Mouse (Mus musculus) layer of hippocampus, adult 2 months (tissue): ENCODE data around the gene Frrs1. TPM values are rescaled to one million over a fixed set of nuclear protein-coding genes. Genes with fewer than 3 reads are reported as not detected.

Source experiments
- DNase-seq, 2 experiments: peaks; one replicate each; pipeline ENCODE4 v3.0.0; 2022; ENCODE audit warnings: low spot score in 2 of 2
- H3K27ac ChIP-seq: fragments of 200-600 bp; 2 replicates; pipeline ENCODE4 v1.8.1; 2022
- H3K4me3 ChIP-seq: fragments of 200-600 bp; 2 replicates; pipeline ENCODE4 v1.8.1; 2022; ENCODE audit warnings: mild to moderate bottlenecking
- CTCF ChIP-seq: fragments of 200-600 bp; conservative IDR thresholded peaks from 2 replicates; pipeline ENCODE4 v1.8.1; 2022; ENCODE audit warnings: antibody characterized with exemption, mild to moderate bottlenecking, moderate library complexity
- total RNA-seq, 2 experiments: library from RNA; stranded (reverse); gene quantifications; 2 replicates each; pipeline ENCODE4 v1.2.3; 2021

Frrs1 gene
- total RNA-seq, 2 experiments from 2014 or later: 1.3 to 1.5 TPM

- no peak for TF ChIP-seq CTCF
- Histone ChIP-seq H3K4me3 (no peak overlapping the region), H3K27ac (peak overlapping the region; percentile 37; the same call in 1 of the 2 replicates)
- DNase-seq: no peak
These were observed 82.4 kb downstream of the Frrs1 start for GRCm38 (mm10) chr3:116941559-116942117.

GRCm38 (mm10) chr3:116942751-116943150 lies 83.5 kb downstream of the Frrs1 start:
- Histone ChIP-seq H3K27ac (peak overlapping the region; percentile 76; the same call in 1 of the 2 replicates), H3K4me3 (no peak overlapping the region)
- no peak for TF ChIP-seq CTCF
- no peak for DNase-seq

GRCm38 (mm10) chr3:116943422-116943821 lies 84.2 kb downstream of the Frrs1 start:
- peak; percentile 37 to 62 for DNase-seq
- no peak for TF ChIP-seq CTCF
- Histone ChIP-seq H3K27ac (peak overlapping the region; percentile 76), H3K4me3 (no peak overlapping the region)

GRCm38 (mm10) chr3:116946476-116946875 lies 87.2 kb downstream of the Frrs1 start:
- no peak for TF ChIP-seq CTCF
- H3K27ac ChIP-seq: no peak overlapping the region
- no peak for DNase-seq
- H3K4me3 ChIP-seq: no peak overlapping the region

GRCm38 (mm10) chr3:116950665-116951115 lies 91.4 kb downstream of the Frrs1 start:
- no peak for DNase-seq
- Histone ChIP-seq H3K27ac (no peak overlapping the region), H3K4me3 (no peak overlapping the region)
- no peak for TF ChIP-seq CTCF

- no peak for TF ChIP-seq CTCF
- DNase-seq: no peak
- Histone ChIP-seq H3K27ac (peak overlapping the region; percentile 37; the same call in 1 of the 2 replicates), H3K4me3 (no peak overlapping the region)
These were observed 92.2 kb downstream of the Frrs1 start for GRCm38 (mm10) chr3:116951489-116951888.

GRCm38 (mm10) chr3:116952242-116952899 lies 93.1 kb downstream of the Frrs1 start:
- Histone ChIP-seq H3K4me3 (no peak overlapping the region), H3K27ac (peak overlapping the region; percentile 49; the same call in 1 of the 2 replicates)
- no peak for TF ChIP-seq CTCF
- no peak for DNase-seq

GRCm38 (mm10) chr3:116953366-116953765 lies 94.1 kb downstream of the Frrs1 start:
- Histone ChIP-seq H3K27ac (peak overlapping the region; percentile 49), H3K4me3 (no peak overlapping the region)
- TF ChIP-seq CTCF: no peak
- no peak for DNase-seq

- no peak for TF ChIP-seq CTCF
- peak overlapping the region; percentile 62 for H3K27ac ChIP-seq
These were observed 95.8 kb downstream of the Frrs1 start for GRCm38 (mm10) chr3:116955061-116955460.

More at GRCm38 (mm10) chr3:116955061-116955460, 95.8 kb downstream of the Frrs1 start:
- no peak overlapping the region for H3K4me3 ChIP-seq
- no peak for DNase-seq

Other genes starting within 250 kb of the Frrs1 start
- 10 to 100 TPM; 17.9 to 24.4 TPM for gene Trmt13, start 244.9 kb upstream of the Frrs1 start, total RNA-seq
- gene Mfsd14a, start 196.8 kb upstream of the Frrs1 start, total RNA-seq: 10 to 100 TPM; 54.4 to 57.7 TPM
- not detected for gene Gm43191, start 178.2 kb upstream of the Frrs1 start, total RNA-seq
- 10 to 100 TPM; 15.8 to 18.3 TPM for gene Slc35a3, start 146.6 kb upstream of the Frrs1 start, total RNA-seq
- gene Agl, start 51.3 kb upstream of the Frrs1 start, total RNA-seq: 10 to 100 TPM; 26.1 to 27.2 TPM
- gene 4930455H04Rik, start 108.8 kb downstream of the Frrs1 start, total RNA-seq: not detected
- 10 to 100 TPM; 30.2 TPM for gene Palmd, start 109.5 kb downstream of the Frrs1 start, total RNA-seq